Mouse (Mus musculus) yolk sac, embryonic 10.5 days (tissue): ENCODE results near the gene Aacs.

Experiments
- DNase-seq: peaks from one replicate; pipeline ENCODE4 v3.0.0-alpha.2; 2017; ENCODE audit warnings: low spot score

The Aacs gene

DNA sequence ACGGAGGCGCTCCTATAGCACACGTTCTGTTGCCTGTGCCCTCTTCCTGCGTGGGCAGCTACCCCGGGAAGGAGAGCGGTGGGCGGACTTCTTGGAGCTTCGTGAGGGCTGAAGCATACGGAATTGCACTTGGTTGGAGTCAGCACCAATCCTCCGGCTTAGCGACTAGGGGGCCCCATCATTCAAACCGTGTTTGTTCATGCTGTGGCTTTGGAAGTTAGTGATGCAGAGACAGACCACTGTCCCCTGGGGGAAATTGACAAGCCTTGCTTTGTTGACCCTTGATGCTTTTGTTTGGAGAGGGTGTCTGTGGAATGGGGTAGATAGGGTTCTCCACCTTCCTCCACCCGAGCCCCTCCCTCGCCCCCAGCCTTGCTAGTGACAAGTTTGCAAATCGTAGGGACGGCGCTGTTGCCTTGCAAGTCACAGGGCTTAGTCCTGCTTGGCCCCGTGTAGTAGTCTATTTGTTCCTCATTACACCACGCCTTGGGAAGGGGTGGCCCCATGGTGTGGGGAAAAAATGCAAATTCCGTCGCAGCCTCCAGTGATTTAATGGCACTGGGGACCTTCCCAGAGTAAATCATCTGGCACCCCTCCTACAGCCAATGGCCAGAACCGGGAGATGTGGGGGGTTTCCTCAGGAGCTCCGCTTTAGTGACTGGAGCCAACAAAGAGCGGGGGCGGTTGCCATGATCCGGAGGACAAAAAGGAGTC lies 59.2 kb downstream of the Aacs start:
- DNase-seq: no peak

DNA sequence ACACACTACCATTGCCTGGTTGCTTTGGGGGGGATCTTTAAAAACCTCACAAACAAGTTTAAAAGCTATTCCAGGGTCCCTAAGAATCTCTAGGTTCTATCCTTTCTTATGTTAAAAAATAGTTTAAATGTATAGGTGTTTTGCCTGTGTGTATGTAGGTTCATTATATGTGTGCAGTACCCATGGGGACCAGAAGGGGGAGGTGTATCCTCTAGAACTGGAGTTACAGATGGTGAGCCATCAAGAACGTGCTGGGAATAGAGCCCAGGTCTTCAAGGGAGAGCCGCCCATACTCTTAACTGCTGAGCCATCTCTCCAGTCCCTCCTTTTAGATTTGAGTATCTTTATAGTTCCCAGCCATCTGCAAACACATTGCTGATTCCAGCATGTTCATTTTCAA lies 69.5 kb downstream of the Aacs start:
- no peak for DNase-seq

DNA sequence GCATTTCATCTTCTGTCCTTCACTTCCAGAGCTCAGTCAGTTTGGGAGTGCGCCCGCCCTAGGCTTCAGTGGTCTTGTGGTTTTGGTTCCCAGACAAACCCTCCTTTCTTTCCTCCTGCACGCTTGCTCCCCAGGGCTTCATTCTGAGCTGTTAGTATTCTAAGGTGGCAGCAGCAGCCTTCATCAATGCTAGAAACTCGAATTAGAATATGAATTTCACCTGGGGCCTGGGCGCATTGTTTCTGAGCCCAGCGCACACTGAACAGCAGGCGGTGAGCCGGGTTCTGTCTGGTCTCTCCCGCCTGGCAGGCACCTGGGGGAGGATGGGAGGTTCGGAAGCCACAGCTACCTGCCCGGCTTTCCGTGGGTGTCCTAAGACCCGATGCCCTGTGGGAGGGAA lies 70.7 kb downstream of the Aacs start:
- DNase-seq: no peak

DNA sequence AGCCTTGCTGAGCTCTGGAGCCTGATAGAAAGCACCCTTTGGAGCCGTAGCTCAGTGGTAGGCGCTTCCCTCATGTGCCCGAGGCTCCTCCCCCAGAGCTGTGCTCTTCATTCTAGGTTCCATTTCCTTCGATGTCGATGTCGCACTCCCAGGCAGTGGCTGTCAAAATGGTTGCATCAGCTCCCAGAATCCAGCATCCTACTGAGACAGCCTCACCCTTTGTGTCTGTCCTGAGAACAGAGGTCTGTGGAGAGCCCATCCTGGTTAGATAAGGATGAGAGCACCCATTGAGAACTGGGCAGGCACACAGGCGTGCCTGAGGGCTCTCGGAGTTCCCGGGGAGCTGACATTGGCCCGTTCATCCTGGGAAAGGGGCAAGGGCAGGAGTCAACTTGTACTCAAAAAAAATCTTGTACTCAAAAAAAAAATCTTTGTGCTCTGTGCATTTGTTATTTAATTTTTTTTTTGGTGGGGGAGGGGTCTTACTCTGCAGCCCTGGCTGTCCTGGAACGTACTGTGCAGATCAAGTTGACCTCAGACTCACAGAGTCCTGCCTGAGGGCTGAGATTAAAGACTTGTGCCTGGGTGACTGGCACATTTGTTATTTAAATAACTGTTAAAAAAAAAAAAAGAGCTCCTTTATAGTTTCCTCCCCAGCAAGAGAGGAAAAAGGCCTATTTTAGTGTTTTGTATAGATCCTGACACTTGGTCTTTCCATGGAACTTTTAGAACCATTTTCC lies 74.3 kb downstream of the Aacs start:
- no peak for DNase-seq

DNA sequence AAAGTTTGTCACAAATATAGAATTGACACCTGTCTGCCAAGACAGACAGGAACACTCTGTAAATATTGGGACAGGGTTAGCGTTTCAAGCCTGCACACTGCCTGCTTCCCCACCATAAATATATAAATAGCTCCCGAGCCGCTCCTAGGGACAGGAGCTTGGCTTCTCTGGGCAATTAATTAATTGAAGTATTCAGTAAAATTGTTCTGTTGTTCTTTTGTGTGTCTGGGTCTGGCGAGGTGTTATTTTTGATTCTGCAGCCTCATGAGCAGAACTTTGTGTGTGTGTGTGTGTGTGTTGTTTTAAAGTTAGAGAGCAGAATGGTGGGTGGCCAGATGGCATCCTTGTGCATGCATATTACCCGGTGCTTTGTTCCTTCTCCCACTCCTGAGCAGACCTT lies 80.1 kb downstream of the Aacs start:
- no peak for DNase-seq

DNA sequence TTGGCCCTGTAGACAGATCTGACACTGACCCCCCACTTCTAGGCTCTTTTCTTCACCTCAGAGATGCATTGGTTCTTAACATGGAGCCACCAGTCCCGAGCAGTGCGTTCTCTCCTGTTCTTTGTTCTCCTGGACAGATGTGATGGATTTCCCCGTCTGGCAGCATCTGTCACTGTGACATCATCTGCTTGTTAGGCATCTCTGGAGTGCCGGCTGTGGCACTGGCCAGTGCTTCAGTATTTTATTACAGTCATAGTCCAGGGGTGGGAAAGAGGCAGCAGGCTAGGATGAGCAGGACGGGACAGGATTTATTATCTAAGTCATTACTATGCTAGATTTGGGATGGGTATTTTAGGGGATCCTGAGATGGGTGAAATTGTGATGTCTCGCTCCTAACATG lies 87.9 kb downstream of the Aacs start:
- DNase-seq: no peak

DNA sequence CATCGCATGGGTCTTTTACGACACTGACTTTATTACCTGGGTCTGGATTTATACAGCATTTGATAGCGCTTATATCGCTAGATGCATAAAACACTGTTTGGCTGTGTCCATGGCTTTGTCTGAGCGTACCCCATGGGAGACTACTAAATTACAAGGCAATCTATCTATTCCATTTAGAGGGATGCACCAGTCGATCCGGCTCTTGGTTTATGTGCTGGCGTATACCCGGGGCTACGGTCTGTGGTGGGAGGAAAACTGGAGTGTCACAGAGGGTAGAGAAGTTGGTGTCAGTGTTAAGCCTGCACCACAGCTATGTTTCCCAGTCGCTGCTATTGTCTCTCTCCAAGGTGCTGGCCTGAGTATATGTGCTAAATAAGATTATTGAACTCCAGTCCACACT lies 90.1 kb downstream of the Aacs start:
- DNase-seq: no peak
